Mouse (Mus musculus): ENCODE data around the gene D630003M21Rik.

DNA sequence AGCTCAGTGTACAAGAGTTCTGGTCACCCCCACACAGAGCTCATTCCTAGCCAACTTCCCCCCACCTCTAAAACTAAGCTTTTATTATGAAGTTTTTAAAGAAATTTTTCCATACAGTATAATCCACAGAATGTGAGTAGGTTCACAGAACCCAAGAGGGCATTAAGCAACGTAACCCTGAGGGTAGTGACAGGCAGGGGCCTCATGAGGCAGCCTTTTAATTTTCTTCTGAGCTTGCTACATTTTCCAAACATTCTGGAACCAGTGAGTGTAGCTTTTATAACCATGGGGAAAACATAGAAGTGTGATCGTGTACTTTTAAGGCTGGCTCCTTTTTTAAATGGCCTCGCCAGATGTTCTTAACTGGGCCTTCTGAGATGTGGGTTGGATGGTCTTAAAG, 5.5 kb downstream of the D630003M21Rik start:
- TF ChIP-seq POLR2A (IDR thresholded peaks at IDR 0.05; ENCODE audit: control insufficient read depth, low read depth, low read length) (no peak), CTCF (IDR thresholded peaks at IDR 0.05; ENCODE audit: control insufficient read depth, insufficient read depth, insufficient replicate concordance, low read depth, low read length) (no peak)
